Mouse (Mus musculus) layer of hippocampus, postnatal 25 days (tissue): ENCODE data around the gene Olfr730. TPM values are rescaled to one million over a fixed set of nuclear protein-coding genes. Genes with fewer than 3 reads are reported as not detected.

ENCODE experiments used
- DNase-seq, 2 experiments: peaks; one replicate each; pipeline ENCODE4 v3.0.0; 2022; ENCODE audit warnings: mixed read lengths in 2 of 2, low spot score in 1 of 2; ENCODE audit errors: extremely low spot score in 1 of 2
- total RNA-seq, 2 experiments: library from RNA; stranded (reverse); gene quantifications; 2 replicates each; pipeline ENCODE4 v1.2.3; 2021

Gene Olfr730
- not detected for total RNA-seq

DNA sequence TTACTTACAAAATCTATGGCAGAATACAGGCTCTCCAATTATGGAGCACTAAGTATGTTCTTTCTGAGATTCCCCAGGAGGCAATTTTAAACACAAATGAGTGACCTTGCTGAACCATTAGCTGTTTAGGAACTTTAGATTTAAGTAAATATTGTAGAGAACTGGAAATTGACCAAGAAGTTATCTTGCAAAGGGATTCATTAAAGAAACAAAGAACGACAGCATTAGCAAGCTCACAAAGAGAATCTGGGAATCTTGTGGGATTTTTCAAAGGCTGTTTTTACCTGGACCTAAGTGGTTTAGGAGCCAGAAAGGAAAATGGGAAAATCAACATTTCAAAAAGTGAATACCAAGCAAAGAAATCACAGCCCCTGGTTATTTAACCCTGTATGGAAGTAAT, at the start of gene Olfr730:
Olfr730 (minus strand) TSS at position 101 of the 400 bp plus-strand sequence.
- DNase-seq = no peak

DNA sequence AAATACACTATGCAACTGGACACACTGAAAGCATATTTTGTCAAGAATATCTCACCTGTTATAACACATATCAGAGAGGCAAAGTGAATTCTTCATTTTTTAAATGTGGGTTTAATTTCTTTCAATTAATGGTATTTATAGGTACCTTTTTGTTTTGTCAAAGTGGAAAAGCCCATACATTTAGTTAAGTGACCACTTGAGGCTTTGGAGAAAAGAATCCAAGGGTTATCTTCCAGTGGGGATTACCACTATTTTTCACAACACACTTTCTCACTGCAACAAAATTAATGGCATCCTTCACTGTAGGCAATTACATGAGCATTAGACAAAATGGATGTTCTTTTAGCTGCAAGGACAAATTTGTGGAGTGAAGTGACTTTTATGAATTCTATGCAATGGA, 35.2 kb downstream of the Olfr730 start, which contains the start of gene Olfr729:
Olfr729 (minus strand) TSS at position 101 of the 400 bp plus-strand sequence.
- no peak for DNase-seq

DNA sequence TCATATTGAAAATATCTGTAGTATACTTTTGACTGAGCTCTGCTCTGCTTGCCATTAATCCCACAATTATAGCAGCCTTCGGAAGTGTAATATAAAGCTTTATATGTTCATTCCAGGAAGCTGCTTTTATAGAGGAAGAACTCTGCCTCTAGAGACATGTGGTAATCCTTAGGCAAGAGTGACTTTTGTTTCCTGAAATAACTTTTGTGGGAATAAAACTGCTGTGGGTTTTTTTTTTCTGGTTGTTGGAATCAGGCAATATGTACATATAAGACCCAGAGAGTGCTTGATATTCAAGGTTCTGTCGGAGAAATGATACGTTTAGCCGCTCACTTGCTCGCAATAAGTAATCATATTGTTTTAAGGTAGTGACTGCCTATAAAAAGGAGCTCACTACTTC, 45.4 kb downstream of the Olfr730 start, which contains the start of gene Olfr728:
Olfr728 (minus strand) TSS at position 101 of the 400 bp plus-strand sequence.
- no peak for DNase-seq

Other genes with a start within 250 kb of the Olfr730 start
- not detected for gene Olfr724, start 224.9 kb downstream of the Olfr730 start, total RNA-seq
- gene Olfr725, start 147.8 kb downstream of the Olfr730 start, total RNA-seq = not detected
- gene Olfr726, start 97.2 kb downstream of the Olfr730 start, total RNA-seq = not detected
- gene Olfr727, start 65.0 kb downstream of the Olfr730 start, total RNA-seq = not detected
- gene Olfr728, start 45.5 kb downstream of the Olfr730 start, total RNA-seq = not detected
- not detected for gene Olfr729, start 35.3 kb downstream of the Olfr730 start, total RNA-seq
- gene Olfr731, start 53.7 kb upstream of the Olfr730 start, total RNA-seq = not detected
- gene Olfr732, start 96.0 kb upstream of the Olfr730 start, total RNA-seq = not detected
- not detected for gene Olfr733, start 113.3 kb upstream of the Olfr730 start, total RNA-seq
- not detected for gene Olfr734, start 138.6 kb upstream of the Olfr730 start, total RNA-seq
- gene Olfr735, start 160.7 kb upstream of the Olfr730 start, total RNA-seq = not detected
- not detected for gene Tlr11, start 169.7 kb upstream of the Olfr730 start, total RNA-seq
- gene Olfr736, start 193.0 kb upstream of the Olfr730 start, total RNA-seq = not detected
- gene Olfr738, start 219.4 kb upstream of the Olfr730 start, total RNA-seq = not detected
- not detected for gene Olfr739, start 230.4 kb upstream of the Olfr730 start, total RNA-seq